Mouse (Mus musculus): ENCODE data around the gene Tshz2.
A peak's percentile ranks its signal among the peaks of the same experiment; 100 is the strongest.
"Not testable (repeated sequence)": the region's sequence is repeated elsewhere in the genome, so short reads cannot be mapped to it uniquely, and the experiment has no call there.

Tshz2 gene

GRCm38 (mm10) chr2:169755091-169755490, 122.3 kb downstream of the Tshz2 start:
- no peak for DNase-seq (ENCODE audit: low read depth, low spot score)

DNA sequence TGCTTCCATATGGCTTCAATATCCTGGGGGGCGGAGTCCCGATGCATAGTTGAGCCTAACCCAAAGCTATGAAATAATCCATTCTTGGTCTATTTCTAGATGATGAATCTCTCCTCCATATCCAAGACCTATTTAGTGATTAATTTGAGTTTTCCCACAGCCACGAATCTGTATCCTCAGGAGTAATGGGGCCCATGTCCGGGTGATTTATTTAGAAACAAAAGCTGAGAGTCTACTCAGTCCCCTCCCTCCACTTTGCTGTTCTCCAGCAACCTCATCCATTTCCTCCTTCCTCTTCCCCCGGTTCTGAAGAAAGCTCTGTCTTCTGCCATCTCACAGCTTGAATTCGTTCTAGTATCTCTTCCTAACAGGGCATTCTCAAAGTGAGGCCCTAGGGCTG, 125.3 kb downstream of the Tshz2 start:
- no peak for DNase-seq (ENCODE audit: low read depth, low spot score)

DNA sequence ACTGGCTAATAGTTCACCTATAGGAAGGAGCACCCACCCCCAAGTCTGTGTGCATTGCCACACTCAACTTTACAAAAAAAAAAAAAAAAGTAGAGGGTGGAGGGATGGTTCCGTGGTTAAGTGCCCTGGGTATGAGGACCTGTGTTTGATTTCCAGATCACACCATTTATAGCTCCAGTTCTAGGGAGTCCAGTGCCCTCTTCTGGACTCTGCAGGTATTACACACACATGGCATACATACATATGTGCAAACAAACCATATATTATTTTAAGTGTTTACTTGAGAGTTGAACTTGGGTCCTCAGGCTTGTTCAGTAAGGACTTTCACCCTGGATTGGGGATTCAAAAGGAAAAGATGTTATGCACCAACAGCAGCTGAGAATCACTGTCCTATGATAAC, 127.3 kb downstream of the Tshz2 start:
- DNase-seq (ENCODE audit: low read depth, low spot score), result no peak

DNA sequence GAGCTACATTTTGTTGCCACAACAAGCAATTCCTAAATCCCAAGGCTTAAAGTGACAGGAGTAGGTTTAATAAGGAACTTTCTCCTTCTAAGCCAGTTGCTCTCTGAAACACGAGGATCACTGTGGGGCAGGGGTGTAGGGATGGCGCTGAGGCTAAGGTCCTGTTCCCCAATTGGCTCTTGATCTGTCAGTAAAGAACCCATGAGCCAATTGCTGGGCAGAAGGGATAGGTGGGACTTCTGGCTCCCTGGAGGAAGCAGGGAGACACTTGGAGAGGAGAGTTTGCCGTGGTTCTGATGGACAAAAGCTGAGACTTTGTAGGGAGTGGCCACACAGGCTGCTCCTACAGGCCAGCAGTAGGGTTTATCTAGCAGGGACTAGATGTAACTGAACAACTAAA, 128.9 kb downstream of the Tshz2 start:
- no peak for DNase-seq (ENCODE audit: low read depth, low spot score)

DNA sequence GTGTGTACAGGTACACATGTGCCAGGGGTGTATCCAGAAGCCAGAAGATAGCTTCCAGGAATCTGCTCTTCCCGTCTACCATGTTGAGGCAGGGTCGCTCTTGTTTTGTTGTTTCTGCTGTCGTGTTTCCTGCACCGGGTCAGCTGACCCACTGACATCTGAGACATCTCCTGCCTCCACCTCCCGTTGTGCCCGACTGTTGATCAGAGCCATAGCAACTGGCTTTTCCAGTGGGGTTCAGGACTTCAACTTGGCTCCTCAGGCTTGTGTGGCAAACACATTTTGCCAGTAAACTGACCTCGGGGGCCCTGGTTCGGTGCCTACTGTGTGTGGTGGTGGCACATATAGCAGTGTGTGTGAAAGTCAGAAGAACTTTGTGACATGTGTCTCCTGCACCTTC, 129.5 kb downstream of the Tshz2 start:
- no peak for DNase-seq (ENCODE audit: low read depth, low spot score)

DNA sequence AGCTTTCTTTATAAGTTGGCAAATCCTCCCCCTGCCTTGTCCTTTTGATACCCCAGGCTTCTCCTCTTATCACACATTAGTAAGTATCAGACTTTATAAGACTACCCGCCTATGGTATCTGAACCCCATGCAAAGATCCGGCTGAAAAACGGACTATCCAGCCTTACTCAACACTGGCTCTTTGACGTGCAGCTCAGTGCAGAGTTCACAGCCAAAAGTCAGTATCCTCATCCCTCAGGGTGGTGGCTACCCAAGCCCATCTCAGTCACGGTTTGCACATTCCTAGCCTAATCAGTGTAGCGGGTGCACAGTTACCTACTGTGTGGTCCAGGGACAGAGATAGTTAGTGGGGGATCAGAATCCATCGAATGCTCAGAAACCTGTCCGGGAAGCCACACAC, 130.9 kb downstream of the Tshz2 start:
- DNase-seq (ENCODE audit: low read depth, low spot score), result no peak

- DNase-seq (ENCODE audit: low read depth, low spot score), result no peak
These were observed 133.4 kb downstream of the Tshz2 start for GRCm38 (mm10) chr2:169766247-169766646.

- DNase-seq (ENCODE audit: low read depth, low spot score), result no peak
These were observed 134.5 kb downstream of the Tshz2 start for GRCm38 (mm10) chr2:169767281-169767680.

DNA sequence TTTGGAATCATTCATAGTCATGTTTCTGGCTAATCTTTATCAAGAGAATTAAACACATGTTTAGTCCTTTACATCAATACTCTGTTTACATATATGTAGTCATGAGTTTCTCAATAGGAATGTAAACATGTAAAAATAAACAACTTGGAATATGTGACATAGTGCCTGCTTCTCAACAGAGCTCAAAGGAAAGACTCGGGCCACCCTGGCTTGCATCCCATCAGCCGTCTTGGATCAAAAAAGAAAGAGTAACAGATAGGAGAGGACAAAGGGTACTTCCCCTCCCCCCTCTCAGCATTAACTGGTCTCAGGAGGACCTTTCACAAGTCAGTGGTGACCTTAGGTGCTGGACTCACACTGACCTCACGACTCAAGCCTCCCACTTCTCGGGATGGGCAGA, 142.3 kb downstream of the Tshz2 start:
- DNase-seq (ENCODE audit: low read depth, low spot score), result no peak

DNA sequence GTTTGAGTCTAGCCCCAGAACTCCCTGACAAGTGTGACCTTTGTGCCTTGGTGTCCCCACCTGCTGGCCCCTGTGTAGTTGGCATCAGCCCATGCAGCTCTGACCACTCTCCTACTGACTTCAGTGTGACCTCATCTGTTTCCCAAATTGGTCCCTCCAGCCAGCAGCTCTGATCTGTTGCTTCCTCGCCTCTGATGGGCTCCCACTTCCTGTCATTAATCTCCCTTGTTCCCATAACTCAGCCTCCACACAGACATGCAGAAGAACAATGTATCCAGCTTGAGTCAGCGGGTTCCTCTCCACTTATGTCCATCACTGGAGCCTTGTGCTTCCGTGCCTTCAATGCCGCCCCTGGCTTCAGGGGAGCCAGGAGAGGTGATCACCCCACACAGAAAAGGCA, 144.4 kb downstream of the Tshz2 start:
- DNase-seq (ENCODE audit: low read depth, low spot score), result no peak

DNA sequence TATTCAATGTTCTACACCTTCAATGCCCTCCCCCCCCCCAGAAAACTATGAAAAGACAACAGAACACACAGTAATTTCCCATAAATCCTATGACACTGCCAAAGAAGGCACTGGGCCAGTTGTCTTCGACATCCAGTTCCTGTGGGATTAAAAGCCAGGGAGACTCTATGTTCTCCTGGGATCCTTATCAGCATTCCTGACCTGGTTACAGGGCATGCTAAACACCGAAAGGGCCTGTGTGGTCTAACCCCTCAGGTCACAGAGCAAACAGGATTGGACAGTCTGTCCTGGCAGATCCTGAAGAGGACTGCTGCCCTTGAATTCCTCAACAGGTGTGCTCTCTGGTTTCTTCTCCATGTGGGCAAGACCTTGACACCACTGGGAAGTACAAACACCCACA, 145.0 kb downstream of the Tshz2 start:
- no peak for DNase-seq (ENCODE audit: low read depth, low spot score)

DNA sequence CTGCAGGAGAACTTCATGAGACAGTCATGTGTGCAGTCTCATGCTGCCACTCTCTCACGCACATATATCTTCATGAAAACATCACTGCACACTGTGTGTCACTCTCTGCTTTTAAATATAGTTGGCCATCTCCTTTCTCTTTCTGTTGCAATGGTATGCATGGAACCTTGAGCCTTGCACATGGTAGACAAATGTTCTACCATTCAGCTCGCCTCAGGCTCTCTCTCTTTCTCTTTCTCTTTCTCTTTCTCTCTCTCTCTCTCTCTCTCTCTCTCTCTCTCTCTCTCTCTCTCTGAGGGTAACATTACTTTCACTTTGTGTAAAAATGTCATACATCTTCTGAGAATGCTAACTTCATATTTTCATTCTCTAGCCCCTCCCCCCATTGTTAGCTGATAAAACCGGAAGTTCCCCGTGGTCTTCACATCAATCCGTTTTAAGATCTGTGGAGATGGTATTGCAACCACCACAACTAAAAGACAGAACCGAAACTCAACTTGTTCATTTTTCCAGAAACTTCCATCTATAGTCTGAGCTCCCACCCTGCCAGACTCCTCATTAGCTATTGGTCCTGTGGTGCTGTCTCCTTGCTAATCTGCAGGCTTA, 146.0 kb downstream of the Tshz2 start:
- no peak for DNase-seq (ENCODE audit: low read depth, low spot score)

- DNase-seq (ENCODE audit: low read depth, low spot score), result not testable (repeated sequence)
These were observed 148.9 kb downstream of the Tshz2 start for GRCm38 (mm10) chr2:169781671-169782070.

DNA sequence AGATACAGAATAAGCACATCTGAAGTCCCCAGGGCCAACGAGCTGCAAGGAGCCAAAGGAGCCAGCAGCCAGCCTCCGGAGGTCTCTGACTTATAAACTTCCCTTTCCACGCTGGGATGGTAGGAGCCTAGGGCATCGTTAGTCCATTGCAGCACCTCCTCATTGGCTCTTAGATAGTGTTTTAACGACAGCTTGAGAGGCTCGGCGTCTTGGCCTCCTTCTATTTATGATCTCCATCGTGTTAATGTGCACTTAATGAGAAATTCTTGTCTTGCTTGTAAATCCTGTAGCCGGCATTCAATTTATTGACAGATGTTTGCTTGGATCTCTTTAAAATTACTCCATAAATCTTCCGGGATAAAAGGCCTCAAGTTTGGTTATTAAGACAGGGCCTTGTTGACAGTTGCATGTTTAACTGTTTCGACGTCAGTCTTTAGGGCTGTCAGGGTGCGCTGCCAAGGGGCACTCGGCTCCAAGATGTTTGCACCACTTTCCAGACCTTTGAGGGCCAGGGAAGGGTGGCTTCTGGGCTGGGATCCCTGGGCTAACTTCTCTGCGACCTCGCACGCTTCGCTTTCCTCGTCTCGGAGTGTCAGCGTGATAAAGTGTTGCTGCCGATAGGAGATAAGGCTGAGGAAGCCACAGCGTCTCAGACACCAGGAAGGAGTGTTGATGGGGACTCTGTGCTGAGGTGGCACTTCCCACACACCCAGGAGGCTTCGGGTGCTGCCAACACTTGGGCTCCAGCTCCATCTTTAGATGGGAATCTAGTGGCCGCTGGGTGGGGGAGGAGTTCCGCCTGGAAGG, 150.3 kb downstream of the Tshz2 start:
- DNase-seq (ENCODE audit: low read depth, low spot score), result peak; percentile 39

DNA sequence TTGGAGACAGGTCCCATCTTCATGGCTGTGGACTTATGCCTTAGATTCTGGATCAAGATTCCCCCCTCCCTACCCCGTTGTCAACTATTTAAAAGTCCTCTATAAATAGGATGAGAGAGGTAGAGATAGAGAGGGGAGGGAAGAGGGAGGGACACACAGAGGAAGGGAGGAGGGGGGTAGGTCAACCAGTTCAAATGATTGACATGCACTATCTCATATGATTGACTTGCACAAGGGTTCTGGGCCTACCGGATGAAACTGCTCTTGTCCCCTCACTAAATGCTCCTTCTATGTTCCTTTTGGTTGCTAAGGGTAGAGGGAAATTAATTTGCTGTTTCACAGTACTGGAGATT, 150.8 kb downstream of the Tshz2 start:
- no peak for DNase-seq (ENCODE audit: low read depth, low spot score)

DNA sequence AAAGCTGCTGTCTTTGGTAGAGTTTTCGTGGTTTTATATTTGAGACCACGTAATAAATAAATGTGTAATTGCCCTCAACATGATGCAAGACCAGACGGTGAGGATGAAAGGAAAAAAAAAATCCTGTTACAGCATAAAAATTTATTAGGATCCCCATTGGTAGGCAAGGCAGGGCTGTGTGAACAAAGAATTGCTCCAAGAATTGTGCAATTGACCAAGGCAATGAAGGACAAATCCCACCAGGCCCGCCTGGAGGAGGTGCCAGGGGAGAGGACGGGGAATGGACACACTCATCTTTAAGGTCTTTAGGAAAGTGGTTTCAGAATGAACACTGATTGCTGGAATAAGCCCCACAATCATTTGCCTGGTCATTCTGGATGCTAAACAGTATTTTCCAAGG, 154.6 kb downstream of the Tshz2 start:
- DNase-seq (ENCODE audit: low read depth, low spot score), result no peak

DNA sequence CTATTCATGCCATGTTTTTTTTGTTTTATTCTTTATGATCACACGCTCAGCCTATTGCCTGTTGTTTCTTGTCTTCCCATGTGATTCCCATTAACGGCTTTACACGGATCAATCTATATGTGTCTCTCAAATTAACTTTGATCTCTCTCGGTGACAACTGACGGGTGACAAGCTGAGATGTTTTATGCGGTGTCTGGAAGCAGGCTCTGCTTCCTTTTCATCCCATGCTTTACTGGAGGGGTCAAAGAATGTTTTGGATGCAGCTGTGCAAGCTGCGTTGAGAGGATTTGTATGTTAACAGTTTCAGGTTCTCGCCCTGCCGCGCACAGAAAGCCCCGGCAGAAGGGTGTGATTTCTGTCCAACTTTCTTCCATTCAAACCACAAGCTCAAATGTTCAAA, 155.1 kb downstream of the Tshz2 start:
- no peak for DNase-seq (ENCODE audit: low read depth, low spot score)

GRCm38 (mm10) chr2:169790439-169791131, 157.8 kb downstream of the Tshz2 start:
- peak; percentile 57 for DNase-seq (ENCODE audit: low read depth, low spot score)

DNA sequence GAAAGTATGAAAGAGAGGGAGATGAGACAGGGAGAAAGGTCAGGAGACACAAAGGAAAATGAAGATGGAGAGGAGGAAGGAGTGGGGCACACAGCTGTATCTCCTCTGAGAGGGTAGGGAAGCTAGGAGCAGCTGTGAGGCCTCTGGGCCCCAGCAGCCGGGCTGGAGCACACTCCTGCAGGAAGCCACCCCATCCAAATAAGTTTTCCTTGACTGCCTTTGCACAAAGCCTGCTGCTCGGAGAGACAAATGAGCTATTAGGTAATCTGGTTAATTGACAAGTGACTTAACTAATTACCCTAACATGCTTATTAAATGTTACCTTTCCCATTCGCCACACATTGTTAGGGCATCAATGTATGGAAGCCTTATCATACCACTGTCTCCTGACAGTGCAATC, 159.9 kb downstream of the Tshz2 start:
- DNase-seq (ENCODE audit: low read depth, low spot score), result no peak

DNA sequence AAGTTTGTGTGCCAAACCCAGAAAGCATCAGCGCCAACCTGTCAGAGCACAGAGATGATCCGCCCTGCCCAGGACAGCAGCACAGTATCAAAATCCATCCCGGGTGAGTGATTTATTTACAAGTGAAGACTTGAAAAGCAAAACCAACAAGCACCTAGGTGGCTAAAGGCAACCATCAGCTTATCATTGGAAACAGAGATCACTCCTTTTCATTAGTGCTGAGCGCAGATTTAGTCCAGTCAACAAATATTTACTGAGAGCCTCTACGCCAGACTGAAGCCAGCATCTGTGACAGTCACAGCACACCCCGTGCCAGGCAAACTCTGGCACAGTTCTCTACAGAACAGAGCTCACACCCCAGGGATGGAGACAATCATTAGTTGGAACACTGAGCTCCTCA, 169.4 kb downstream of the Tshz2 start:
- DNase-seq (ENCODE audit: low read depth, low spot score), result no peak

DNA sequence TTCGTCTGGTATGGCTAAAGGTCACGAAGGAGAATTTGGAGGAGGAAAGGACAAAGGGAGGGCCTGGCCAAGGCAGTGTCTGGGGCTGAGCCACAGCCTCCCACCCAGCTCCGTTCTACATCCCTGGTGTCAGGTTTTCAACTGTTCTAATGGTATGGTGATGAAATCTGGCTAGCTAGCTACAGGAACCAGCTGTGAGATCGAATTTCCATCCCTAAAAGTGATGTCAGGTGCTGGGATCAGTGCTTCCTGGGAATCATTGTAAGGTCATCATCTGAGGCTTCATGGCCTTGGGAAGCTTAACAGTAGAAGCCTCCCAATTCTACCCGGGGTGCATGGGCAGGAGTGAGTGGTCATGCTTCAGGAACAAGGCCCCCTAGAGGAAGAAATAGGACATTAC, 171.6 kb downstream of the Tshz2 start:
- DNase-seq (ENCODE audit: low read depth, low spot score), result no peak

DNA sequence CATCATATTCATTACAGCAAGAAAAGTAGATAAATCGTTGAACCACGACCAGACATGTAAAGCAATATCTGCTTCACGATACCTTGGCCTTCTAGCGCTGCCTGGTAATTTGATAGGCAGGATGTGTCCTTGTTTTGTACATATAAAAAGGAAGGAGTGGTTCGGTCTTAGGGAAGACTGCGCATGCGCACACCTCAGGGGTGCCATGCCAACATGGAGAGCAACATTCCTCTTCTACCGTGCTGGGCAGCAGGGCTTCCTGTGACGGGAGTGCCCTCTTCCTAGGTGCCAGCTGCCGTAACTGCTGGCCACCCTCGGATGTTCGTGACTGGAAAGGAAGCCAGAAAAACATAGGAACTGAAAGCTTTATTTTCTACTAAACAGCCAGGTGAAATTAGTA, 172.7 kb downstream of the Tshz2 start:
- DNase-seq (ENCODE audit: low read depth, low spot score), result no peak

- DNase-seq (ENCODE audit: low read depth, low spot score), result peak; percentile 32
These were observed 178.8 kb downstream of the Tshz2 start for GRCm38 (mm10) chr2:169811589-169811988.
